Mouse (Mus musculus): ENCODE results near the gene Mrpl50. TPM values are rescaled to one million over a fixed set of nuclear protein-coding genes. Genes with fewer than 3 reads are reported as not detected.
A peak's percentile ranks its signal among the peaks of the same experiment; 100 is the strongest.

Gene Mrpl50
- 86.6 and 90.7 TPM in 2 replicates for polyA plus RNA-seq (2014; fragmentation: Nextera tagmentation; extraction: Ambion mirVana)

- Histone ChIP-seq H3K4me2 (replicated peaks; ENCODE audit: low read depth, low read length) (peak within 1 kb of the TSS; percentile 54), H3K4me3 (ENCODE audit: low read length) (peak within 1 kb of the TSS; percentile 55), H3K27ac (ENCODE audit: low read depth, low read length) (no peak within 1 kb of the TSS), H3K27me3 (ENCODE audit: control insufficient read depth, insufficient read depth, low read length) (no peaks in the 10 kb centered on the region), H3K4me1 (ENCODE audit: control insufficient read depth, insufficient read depth, low read length) (0 out of 2 replicates have a peak, but pooled peaks cover 6% of the 10 kb centered on the region), H3K9me3 (ENCODE audit: control insufficient read depth, low read length) (no peaks in the 10 kb centered on the region), H3K9ac (ENCODE audit: low read depth, low read length) (peak within 1 kb of the TSS; percentile 62), H3K36me3 (ENCODE audit: control insufficient read depth, insufficient read depth, low read length) (peaks cover 4% of the 10 kb centered on the region; the same call in 1 of the 2 replicates)
- ATAC-seq (ENCODE audit: low FRiP score, low TSS enrichment): peak; percentile 99
- under 1% methylated on average over 41 of the region's 41 CpGs for WGBS
These were observed at the start of gene Mrpl50, which contains the start of gene Zfp189 for GRCm38 (mm10) chr4:49520572-49521340. TSS of gene Mrpl50 (minus strand) at chr4:49521093. TSS of gene Zfp189 (plus strand) at chr4:49521176.

GRCm38 (mm10) chr4:49567613-49568012 is 46.7 kb upstream of the Mrpl50 start:
- H3K4me3 ChIP-seq (ENCODE audit: low read length): no peak overlapping the region
- no peaks in the 10 kb centered on the region for H3K27me3 ChIP-seq (ENCODE audit: control insufficient read depth, insufficient read depth, low read length)
- WGBS: 19% methylated on average over 3 of the region's 3 CpGs
- H3K9me3 ChIP-seq (ENCODE audit: control insufficient read depth, low read length): no peaks in the 10 kb centered on the region
- H3K4me1 ChIP-seq (ENCODE audit: control insufficient read depth, insufficient read depth, low read length): no peaks in the 10 kb centered on the region
- peak; percentile 89 for ATAC-seq (ENCODE audit: low FRiP score, low TSS enrichment)
- H3K4me2 ChIP-seq (replicated peaks; ENCODE audit: low read depth, low read length): no peak overlapping the region
- no peaks in the 10 kb centered on the region for H3K36me3 ChIP-seq (ENCODE audit: control insufficient read depth, insufficient read depth, low read length)
- no peak overlapping the region for H3K27ac ChIP-seq (ENCODE audit: low read depth, low read length)
- H3K9ac ChIP-seq (ENCODE audit: low read depth, low read length): no peak overlapping the region

- ATAC-seq (ENCODE audit: low FRiP score, low TSS enrichment): 0 out of 2 replicates have a peak, but pooled peaks have one; percentile 35
- 56% methylated on average over 20 of the region's 20 CpGs for WGBS
- H3K27me3 ChIP-seq (ENCODE audit: control insufficient read depth, insufficient read depth, low read length): no peaks in the 10 kb centered on the region
- H3K9me3 ChIP-seq (ENCODE audit: control insufficient read depth, low read length): no peaks in the 10 kb centered on the region
- H3K4me2 ChIP-seq (replicated peaks; ENCODE audit: low read depth, low read length): no peak overlapping the region
- no peaks in the 10 kb centered on the region for H3K4me1 ChIP-seq (ENCODE audit: control insufficient read depth, insufficient read depth, low read length)
- H3K4me3 ChIP-seq (ENCODE audit: low read length): no peak overlapping the region
- H3K9ac ChIP-seq (ENCODE audit: low read depth, low read length): no peak overlapping the region
- H3K27ac ChIP-seq (ENCODE audit: low read depth, low read length): no peak overlapping the region
- no peaks in the 10 kb centered on the region for H3K36me3 ChIP-seq (ENCODE audit: control insufficient read depth, insufficient read depth, low read length)
These were observed 39.3 kb upstream of the Mrpl50 start for GRCm38 (mm10) chr4:49559915-49560772.

- no peak overlapping the region for H3K27ac ChIP-seq (ENCODE audit: low read depth, low read length)
- no peak for ATAC-seq (ENCODE audit: low FRiP score, low TSS enrichment)
- H3K4me3 ChIP-seq (ENCODE audit: low read length): no peak overlapping the region
- H3K9me3 ChIP-seq (ENCODE audit: control insufficient read depth, low read length): no peaks in the 10 kb centered on the region
- H3K27me3 ChIP-seq (ENCODE audit: control insufficient read depth, insufficient read depth, low read length): no peaks in the 10 kb centered on the region
- H3K4me1 ChIP-seq (ENCODE audit: control insufficient read depth, insufficient read depth, low read length): no peaks in the 10 kb centered on the region
- no peaks in the 10 kb centered on the region for H3K36me3 ChIP-seq (ENCODE audit: control insufficient read depth, insufficient read depth, low read length)
- H3K9ac ChIP-seq (ENCODE audit: low read depth, low read length): no peak overlapping the region
- H3K4me2 ChIP-seq (replicated peaks; ENCODE audit: low read depth, low read length): no peak overlapping the region
- WGBS: 88% methylated on average over 2 of the region's 2 CpGs
These were observed 37.3 kb upstream of the Mrpl50 start for GRCm38 (mm10) chr4:49558181-49558580.

- H3K4me1 ChIP-seq (ENCODE audit: control insufficient read depth, insufficient read depth, low read length): no peaks in the 10 kb centered on the region
- WGBS: 100% methylated on average over 7 of the region's 7 CpGs
- H3K27me3 ChIP-seq (ENCODE audit: control insufficient read depth, insufficient read depth, low read length): no peaks in the 10 kb centered on the region
- no peak overlapping the region for H3K4me3 ChIP-seq (ENCODE audit: low read length)
- no peak overlapping the region for H3K4me2 ChIP-seq (replicated peaks; ENCODE audit: low read depth, low read length)
- no peak overlapping the region for H3K27ac ChIP-seq (ENCODE audit: low read depth, low read length)
- H3K9ac ChIP-seq (ENCODE audit: low read depth, low read length): no peak overlapping the region
- H3K9me3 ChIP-seq (ENCODE audit: control insufficient read depth, low read length): no peaks in the 10 kb centered on the region
- no peaks in the 10 kb centered on the region for H3K36me3 ChIP-seq (ENCODE audit: control insufficient read depth, insufficient read depth, low read length)
- ATAC-seq (ENCODE audit: low FRiP score, low TSS enrichment): no peak
These were observed 36.5 kb upstream of the Mrpl50 start for GRCm38 (mm10) chr4:49557375-49557774.

GRCm38 (mm10) chr4:49553380-49553779 is 32.5 kb upstream of the Mrpl50 start:
- Histone ChIP-seq H3K9ac (ENCODE audit: low read depth, low read length) (no peak overlapping the region), H3K27ac (ENCODE audit: low read depth, low read length) (no peak overlapping the region), H3K27me3 (ENCODE audit: control insufficient read depth, insufficient read depth, low read length) (no peaks in the 10 kb centered on the region), H3K36me3 (ENCODE audit: control insufficient read depth, insufficient read depth, low read length) (no peaks in the 10 kb centered on the region), H3K4me2 (replicated peaks; ENCODE audit: low read depth, low read length) (no peak overlapping the region), H3K9me3 (ENCODE audit: control insufficient read depth, low read length) (no peaks in the 10 kb centered on the region), H3K4me3 (ENCODE audit: low read length) (no peak overlapping the region), H3K4me1 (ENCODE audit: control insufficient read depth, insufficient read depth, low read length) (no peaks in the 10 kb centered on the region)
- ATAC-seq (ENCODE audit: low FRiP score, low TSS enrichment): no peak
- 49% methylated on average over 5 of the region's 5 CpGs for WGBS

GRCm38 (mm10) chr4:49549383-49549782 is 28.5 kb upstream of the Mrpl50 start, which contains the start of gene Aldob:
TSS of gene Aldob (minus strand) at chr4:49549546.
- ATAC-seq (ENCODE audit: low FRiP score, low TSS enrichment): no peak
- no peak within 1 kb of the TSS for H3K4me2 ChIP-seq (replicated peaks; ENCODE audit: low read depth, low read length)

GRCm38 (mm10) chr4:49547544-49548219 is 26.8 kb upstream of the Mrpl50 start:
- no peak for ATAC-seq (ENCODE audit: low FRiP score, low TSS enrichment)
- H3K4me2 ChIP-seq (replicated peaks; ENCODE audit: low read depth, low read length): no peak overlapping the region
- no peaks in the 10 kb centered on the region for H3K36me3 ChIP-seq (ENCODE audit: control insufficient read depth, insufficient read depth, low read length)
- 85% methylated on average over 7 of the region's 7 CpGs for WGBS
- no peak overlapping the region for H3K9ac ChIP-seq (ENCODE audit: low read depth, low read length)
- H3K9me3 ChIP-seq (ENCODE audit: control insufficient read depth, low read length): no peaks in the 10 kb centered on the region
- H3K4me3 ChIP-seq (ENCODE audit: low read length): no peak overlapping the region
- no peaks in the 10 kb centered on the region for H3K4me1 ChIP-seq (ENCODE audit: control insufficient read depth, insufficient read depth, low read length)
- no peaks in the 10 kb centered on the region for H3K27me3 ChIP-seq (ENCODE audit: control insufficient read depth, insufficient read depth, low read length)
- H3K27ac ChIP-seq (ENCODE audit: low read depth, low read length): no peak overlapping the region

More at GRCm38 (mm10) chr4:49549383-49549782, 28.5 kb upstream of the Mrpl50 start, which contains the start of gene Aldob:
- no peak within 1 kb of the TSS; the same call in 1 of the 2 replicates for H3K27ac ChIP-seq (ENCODE audit: low read depth, low read length)
- no peaks in the 10 kb centered on the region for H3K4me1 ChIP-seq (ENCODE audit: control insufficient read depth, insufficient read depth, low read length)
- no peaks in the 10 kb centered on the region for H3K27me3 ChIP-seq (ENCODE audit: control insufficient read depth, insufficient read depth, low read length)
- no peaks in the 10 kb centered on the region for H3K9me3 ChIP-seq (ENCODE audit: control insufficient read depth, low read length)
- 50% methylated on average over 3 of the region's 3 CpGs for WGBS
- H3K36me3 ChIP-seq (ENCODE audit: control insufficient read depth, insufficient read depth, low read length): no peaks in the 10 kb centered on the region
- no peak within 1 kb of the TSS for H3K4me3 ChIP-seq (ENCODE audit: low read length)
- H3K9ac ChIP-seq (ENCODE audit: low read depth, low read length): no peak within 1 kb of the TSS

Data from kidney, embryonic 14.5 days (tissue).